Mouse (Mus musculus): ENCODE data around the gene Dusp21. TPM values are rescaled to one million over a fixed set of nuclear protein-coding genes. Genes with fewer than 3 reads are reported as not detected.
A peak's percentile ranks its signal among the peaks of the same experiment; 100 is the strongest.

Gene Dusp21
- not detected in 2 replicates for polyA plus RNA-seq (2016; fragmentation: Nextera tagmentation; extraction: Ambion mirVana)

- H3K36me3 ChIP-seq (replicated peaks), result no peaks in the 10 kb centered on the region
- no peak within 1 kb of the TSS for H3K27ac ChIP-seq
- no peak for DNase-seq (ENCODE audit: extremely low spot score, low spot score)
- H3K4me1 ChIP-seq, result no peaks in the 10 kb centered on the region
- H3K27me3 ChIP-seq (ENCODE audit: poor library complexity, severe bottlenecking), result no peaks in the 10 kb centered on the region
- H3K9me3 ChIP-seq, result no peaks in the 10 kb centered on the region
- no peak within 1 kb of the TSS for H3K4me3 ChIP-seq
- 100% methylated on average over 1 of the region's 1 CpGs for WGBS
These were observed at the start of gene Dusp21 for GRCm38 (mm10) chrX:18145557-18145956. Gene Dusp21, plus strand, starts transcription at chrX:18145857.

- H3K27ac ChIP-seq, result peak overlapping the region; percentile 96
- no peaks in the 10 kb centered on the region for H3K9me3 ChIP-seq
- no peak for DNase-seq (ENCODE audit: extremely low spot score, low spot score)
- no peaks in the 10 kb centered on the region for H3K36me3 ChIP-seq (replicated peaks)
- WGBS, result 67% methylated on average over 4 of the region's 4 CpGs
- H3K4me1 ChIP-seq, result peaks cover 6% of the 10 kb centered on the region; the same call in 1 of the 2 replicates
- no peaks in the 10 kb centered on the region for H3K27me3 ChIP-seq (ENCODE audit: poor library complexity, severe bottlenecking)
- peak overlapping the region; percentile 79 for H3K4me3 ChIP-seq
These were observed 15.2 kb downstream of the Dusp21 start for GRCm38 (mm10) chrX:18160734-18161442.

GRCm38 (mm10) chrX:18161796-18162191, 16.1 kb downstream of the Dusp21 start:
- Histone ChIP-seq H3K9me3 (no peaks in the 10 kb centered on the region), H3K4me3 (peak overlapping the region; percentile 79), H3K4me1 (peaks cover 6% of the 10 kb centered on the region; the same call in 1 of the 2 replicates), H3K36me3 (replicated peaks) (no peaks in the 10 kb centered on the region), H3K27me3 (ENCODE audit: poor library complexity, severe bottlenecking) (no peaks in the 10 kb centered on the region), H3K27ac (peak overlapping the region; percentile 96)
- DNase-seq (ENCODE audit: extremely low spot score, low spot score), result no peak
- under 1% methylated on average over 28 of the region's 28 CpGs for WGBS

- H3K4me3 ChIP-seq, result peak within 1 kb of the TSS; percentile 79
- H3K9me3 ChIP-seq, result no peaks in the 10 kb centered on the region
- no peaks in the 10 kb centered on the region for H3K36me3 ChIP-seq (replicated peaks)
- no peaks in the 10 kb centered on the region for H3K27me3 ChIP-seq (ENCODE audit: poor library complexity, severe bottlenecking)
- DNase-seq (ENCODE audit: extremely low spot score, low spot score), result peak; percentile 95
- 2% methylated on average over 50 of the region's 50 CpGs for WGBS
- H3K4me1 ChIP-seq, result peaks cover 6% of the 10 kb centered on the region; the same call in 1 of the 2 replicates
- peak within 1 kb of the TSS; percentile 96 for H3K27ac ChIP-seq
These were observed 16.7 kb downstream of the Dusp21 start, which contains the start of gene Kdm6a for GRCm38 (mm10) chrX:18162192-18162857. Gene Kdm6a, plus strand, starts transcription at chrX:18162575.

- no peaks in the 10 kb centered on the region for H3K9me3 ChIP-seq
- peaks cover 6% of the 10 kb centered on the region; the same call in 1 of the 2 replicates for H3K4me1 ChIP-seq
- H3K27ac ChIP-seq, result peak overlapping the region; percentile 96
- peak overlapping the region; percentile 79 for H3K4me3 ChIP-seq
- H3K36me3 ChIP-seq (replicated peaks), result no peaks in the 10 kb centered on the region
- peak; percentile 59 for DNase-seq (ENCODE audit: extremely low spot score, low spot score)
- under 1% methylated on average over 91 of the region's 95 CpGs for WGBS
- H3K27me3 ChIP-seq (ENCODE audit: poor library complexity, severe bottlenecking), result no peaks in the 10 kb centered on the region
These were observed 17.4 kb downstream of the Dusp21 start for GRCm38 (mm10) chrX:18162861-18163731.

GRCm38 (mm10) chrX:18163917-18164624, 18.4 kb downstream of the Dusp21 start:
- Histone ChIP-seq H3K27me3 (ENCODE audit: poor library complexity, severe bottlenecking) (no peaks in the 10 kb centered on the region), H3K4me3 (peak overlapping the region; percentile 79), H3K36me3 (replicated peaks) (peaks cover 6% of the 10 kb centered on the region; the same call in 1 of the 2 replicates), H3K27ac (peak overlapping the region; percentile 96), H3K4me1 (peaks cover 6% of the 10 kb centered on the region; the same call in 1 of the 2 replicates), H3K9me3 (no peaks in the 10 kb centered on the region)
- peak; percentile 16 for DNase-seq (ENCODE audit: extremely low spot score, low spot score)
- WGBS, result 4% methylated on average over 10 of the region's 10 CpGs

GRCm38 (mm10) chrX:18165121-18165520, 19.5 kb downstream of the Dusp21 start:
- H3K4me3 ChIP-seq, result peak overlapping the region; percentile 79
- peaks cover 6% of the 10 kb centered on the region; the same call in 1 of the 2 replicates for H3K36me3 ChIP-seq (replicated peaks)
- H3K27ac ChIP-seq, result no peak overlapping the region
- no peaks in the 10 kb centered on the region for H3K27me3 ChIP-seq (ENCODE audit: poor library complexity, severe bottlenecking)
- no peak for DNase-seq (ENCODE audit: extremely low spot score, low spot score)
- peaks cover 6% of the 10 kb centered on the region; the same call in 1 of the 2 replicates for H3K4me1 ChIP-seq
- WGBS, result 78% methylated on average over 2 of the region's 2 CpGs
- H3K9me3 ChIP-seq, result no peaks in the 10 kb centered on the region

GRCm38 (mm10) chrX:18166961-18167360, 21.3 kb downstream of the Dusp21 start:
- Histone ChIP-seq H3K27ac (no peak overlapping the region), H3K9me3 (no peaks in the 10 kb centered on the region), H3K36me3 (replicated peaks) (peaks cover 6% of the 10 kb centered on the region), H3K27me3 (ENCODE audit: poor library complexity, severe bottlenecking) (no peaks in the 10 kb centered on the region), H3K4me3 (no peak overlapping the region), H3K4me1 (no peaks in the 10 kb centered on the region)
- 91% methylated on average over 3 of the region's 3 CpGs for WGBS
- DNase-seq (ENCODE audit: extremely low spot score, low spot score), result no peak

GRCm38 (mm10) chrX:18168940-18169339, 23.3 kb downstream of the Dusp21 start:
- Histone ChIP-seq H3K36me3 (replicated peaks) (peaks cover 6% of the 10 kb centered on the region), H3K9me3 (no peaks in the 10 kb centered on the region), H3K27me3 (ENCODE audit: poor library complexity, severe bottlenecking) (no peaks in the 10 kb centered on the region), H3K27ac (no peak overlapping the region), H3K4me3 (no peak overlapping the region), H3K4me1 (no peaks in the 10 kb centered on the region)
- 82% methylated on average over 1 of the region's 1 CpGs for WGBS
- no peak for DNase-seq (ENCODE audit: extremely low spot score, low spot score)

GRCm38 (mm10) chrX:18174831-18175230, 29.2 kb downstream of the Dusp21 start:
- Histone ChIP-seq H3K27ac (no peak overlapping the region), H3K27me3 (ENCODE audit: poor library complexity, severe bottlenecking) (no peaks in the 10 kb centered on the region), H3K4me1 (no peaks in the 10 kb centered on the region), H3K9me3 (no peaks in the 10 kb centered on the region), H3K4me3 (no peak overlapping the region), H3K36me3 (replicated peaks) (no peaks in the 10 kb centered on the region; the same call in 1 of the 2 replicates)
- no peak for DNase-seq (ENCODE audit: extremely low spot score, low spot score)
- WGBS, result 66% methylated on average over 4 of the region's 4 CpGs

GRCm38 (mm10) chrX:18177803-18178202, 32.1 kb downstream of the Dusp21 start:
- no peaks in the 10 kb centered on the region for H3K4me1 ChIP-seq
- H3K4me3 ChIP-seq, result no peak overlapping the region
- no peaks in the 10 kb centered on the region for H3K36me3 ChIP-seq (replicated peaks)
- 87% methylated on average over 4 of the region's 4 CpGs for WGBS
- no peak overlapping the region for H3K27ac ChIP-seq
- H3K27me3 ChIP-seq (ENCODE audit: poor library complexity, severe bottlenecking), result no peaks in the 10 kb centered on the region
- no peak for DNase-seq (ENCODE audit: extremely low spot score, low spot score)
- no peaks in the 10 kb centered on the region for H3K9me3 ChIP-seq

- no peak overlapping the region for H3K4me3 ChIP-seq
- no peaks in the 10 kb centered on the region for H3K4me1 ChIP-seq
- WGBS, result 83% methylated on average over 1 of the region's 1 CpGs
- H3K27me3 ChIP-seq (ENCODE audit: poor library complexity, severe bottlenecking), result no peaks in the 10 kb centered on the region
- H3K36me3 ChIP-seq (replicated peaks), result no peaks in the 10 kb centered on the region
- no peaks in the 10 kb centered on the region for H3K9me3 ChIP-seq
- no peak for DNase-seq (ENCODE audit: extremely low spot score, low spot score)
- H3K27ac ChIP-seq, result no peak overlapping the region
These were observed 33.8 kb downstream of the Dusp21 start for GRCm38 (mm10) chrX:18179492-18179891.

Data from forebrain, embryonic 10.5 days (tissue).